Mouse (Mus musculus) T-cell, adult 2 months (primary cell): ENCODE data around the gene Bcl9.

ENCODE experiments used
- DNase-seq: peaks from one replicate; pipeline ENCODE4 v3.0.0; 2022; ENCODE audit warnings: low spot score

The Bcl9 gene

GRCm38 (mm10) chr3:97297553-97298432, at the start of gene Bcl9:
Bcl9 (minus strand) TSS chr3:97297917.
- peak; percentile 74 for DNase-seq

DNA sequence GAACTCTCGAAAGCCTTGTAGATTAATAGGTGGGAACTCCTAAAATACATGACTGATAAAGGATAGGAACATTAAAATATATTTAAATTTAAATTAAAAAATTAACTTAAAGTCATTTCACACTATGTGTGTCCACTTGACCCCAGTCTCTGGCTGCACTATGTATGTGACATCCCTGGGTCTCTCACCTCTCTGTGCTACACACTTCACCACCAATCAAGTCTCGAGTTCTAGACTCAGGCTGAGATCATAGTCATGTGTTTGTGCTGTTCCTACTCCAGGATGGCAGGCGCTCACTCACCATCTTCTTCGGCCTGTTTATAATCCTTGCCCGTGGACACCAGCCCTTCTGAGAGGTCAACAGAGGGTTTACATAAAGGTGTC, 41.5 kb upstream of the Bcl9 start:
- DNase-seq, result no peak

DNA sequence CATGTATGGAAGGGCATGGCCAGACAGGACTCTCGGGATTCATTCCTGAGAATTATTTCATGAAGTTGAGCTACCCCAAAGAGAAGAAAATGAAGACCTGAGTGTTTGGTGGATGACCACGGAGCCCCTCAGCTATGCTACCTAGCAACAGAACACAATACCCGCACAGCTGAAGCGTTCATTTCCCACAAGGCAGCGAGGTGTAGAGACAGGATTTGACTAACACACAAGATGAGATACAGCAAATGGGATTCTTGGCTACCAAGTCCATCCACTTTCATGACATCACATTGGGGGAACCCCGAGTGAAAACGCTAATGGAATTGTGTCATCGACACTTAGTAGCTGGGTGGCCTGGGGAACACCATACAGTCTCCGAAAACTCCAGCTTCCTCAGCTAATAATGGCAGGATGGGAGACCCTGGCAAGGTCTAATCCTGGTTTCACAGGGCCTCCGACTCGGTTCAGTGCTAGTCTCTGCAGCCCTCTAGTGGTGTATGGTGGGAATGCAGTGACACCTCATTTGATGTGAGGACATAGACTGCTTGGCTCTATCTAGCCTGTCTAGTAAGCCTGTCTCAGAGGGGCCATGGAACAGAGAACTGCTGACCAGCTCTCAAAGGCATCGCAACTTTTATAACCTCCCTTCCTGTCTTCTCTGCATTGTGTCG, 40.9 kb upstream of the Bcl9 start:
- peak; percentile 64 for DNase-seq

- no peak for DNase-seq
Measured at GRCm38 (mm10) chr3:97337306-97337705, 39.6 kb upstream of the Bcl9 start.

DNA sequence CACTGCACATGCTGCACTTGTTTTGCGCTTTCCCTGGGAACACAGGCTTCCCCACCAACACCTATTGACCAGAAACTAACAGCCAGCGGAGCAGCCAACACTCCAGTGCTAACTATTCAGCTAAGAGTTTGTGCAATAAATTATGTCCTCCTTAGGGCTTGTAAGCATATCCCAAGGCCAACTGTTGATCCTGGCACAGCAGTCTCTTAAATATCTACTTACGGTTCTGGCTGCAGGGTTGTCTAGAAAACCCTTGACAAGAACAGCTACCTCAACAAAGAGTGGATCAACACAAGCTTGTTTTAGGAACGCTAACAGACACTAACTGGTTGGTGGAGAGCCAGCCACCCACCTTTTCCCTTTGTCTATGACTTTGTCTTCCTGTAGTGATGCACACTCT, 38.6 kb upstream of the Bcl9 start:
- no peak for DNase-seq

GRCm38 (mm10) chr3:97334618-97335017, 36.9 kb upstream of the Bcl9 start:
- no peak for DNase-seq

DNA sequence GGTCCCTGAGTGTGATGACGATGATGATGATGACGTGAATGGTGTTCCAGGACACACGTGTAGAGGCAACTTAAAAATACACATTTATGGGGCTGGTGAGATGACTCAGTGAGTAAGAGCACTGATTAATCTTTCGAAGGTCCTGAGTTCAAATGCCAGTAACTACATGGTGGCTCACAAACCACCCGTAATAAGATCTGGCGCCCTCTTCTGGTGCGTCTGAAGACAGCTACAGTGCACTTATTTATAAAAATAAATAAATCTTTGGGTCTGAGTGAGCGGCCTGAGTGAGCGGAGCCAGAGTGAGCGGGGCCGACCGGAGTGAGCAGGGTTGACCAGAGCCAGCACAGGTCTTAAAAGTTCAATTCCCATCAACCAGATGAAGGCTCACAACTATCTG, 34.5 kb upstream of the Bcl9 start:
- DNase-seq, result peak; percentile 15

DNA sequence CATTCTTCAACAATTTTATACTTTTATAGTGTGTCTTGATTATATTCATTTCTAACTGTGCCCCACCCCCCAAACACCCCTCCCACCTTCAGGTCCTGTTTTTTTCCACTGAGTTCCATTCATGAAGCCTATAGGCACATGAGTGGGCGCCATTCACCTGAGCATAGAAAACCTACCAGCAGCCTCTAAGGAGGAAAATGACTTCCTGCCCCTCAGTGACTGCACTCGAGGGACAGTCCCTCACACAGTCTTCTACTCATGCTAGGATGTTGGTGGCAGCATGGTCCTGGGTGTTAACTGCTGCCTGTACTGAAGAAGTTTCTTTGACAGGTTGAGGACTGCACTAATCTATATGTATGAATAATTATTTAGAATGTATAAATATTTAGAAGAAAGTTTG, 30.1 kb upstream of the Bcl9 start:
- DNase-seq, result peak; percentile 6

GRCm38 (mm10) chr3:97327356-97327755, 29.6 kb upstream of the Bcl9 start:
- no peak for DNase-seq

DNA sequence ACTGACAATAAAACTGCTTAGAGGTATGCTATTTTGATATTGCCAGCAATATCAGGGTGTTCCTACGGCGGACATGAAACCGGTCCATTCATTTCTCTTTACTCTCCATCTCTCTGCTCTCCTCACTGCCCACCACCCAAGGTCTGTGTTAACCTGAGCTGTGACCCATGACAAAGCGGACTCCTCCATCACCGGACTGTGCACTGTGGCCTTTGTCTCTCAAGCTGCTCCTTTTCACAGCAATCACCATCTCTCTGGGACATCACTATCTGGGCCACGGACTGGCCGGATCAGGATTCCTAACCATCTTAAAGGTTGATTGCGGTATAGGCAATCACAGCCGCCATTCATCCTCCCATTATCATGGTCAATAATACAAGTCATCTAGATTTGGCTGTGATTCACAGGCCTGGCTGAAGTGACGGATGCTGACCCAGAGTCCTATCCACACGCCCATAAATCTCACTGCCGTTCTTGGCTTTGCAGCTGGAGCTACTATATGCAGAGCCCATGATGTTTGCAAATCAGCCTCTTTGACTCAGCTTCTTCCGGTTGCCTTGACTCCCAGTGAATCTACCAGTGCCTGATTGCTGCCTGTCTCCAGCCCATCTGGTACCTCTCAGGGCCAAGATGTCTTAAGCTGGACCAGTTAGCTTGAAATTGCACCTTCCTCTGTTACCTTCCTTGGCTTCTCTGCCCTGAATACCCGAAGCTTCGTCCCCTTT, 28.1 kb upstream of the Bcl9 start:
- no peak for DNase-seq

- no peak for DNase-seq
Measured at GRCm38 (mm10) chr3:97324046-97324445, 26.3 kb upstream of the Bcl9 start.

DNA sequence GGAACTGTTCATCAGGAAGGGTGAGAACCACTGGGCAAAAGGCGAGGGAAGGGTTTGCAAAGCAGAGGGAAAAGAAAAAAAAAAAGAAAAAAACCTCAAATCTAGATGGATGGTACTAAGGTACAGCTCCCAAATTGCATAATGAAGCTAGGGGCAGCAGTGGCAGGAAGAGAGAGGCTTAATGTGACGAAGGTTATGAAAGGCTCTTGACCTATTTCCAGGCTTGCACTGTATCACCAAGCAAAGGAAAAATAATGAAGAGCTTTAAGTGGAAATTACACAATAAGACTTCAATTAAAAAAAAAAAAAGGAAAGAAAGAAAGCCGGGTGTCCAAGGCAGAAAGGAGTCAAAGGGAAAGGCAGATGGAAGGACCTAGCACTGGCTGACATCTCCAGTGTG, 19.6 kb upstream of the Bcl9 start:
- no peak for DNase-seq

DNA sequence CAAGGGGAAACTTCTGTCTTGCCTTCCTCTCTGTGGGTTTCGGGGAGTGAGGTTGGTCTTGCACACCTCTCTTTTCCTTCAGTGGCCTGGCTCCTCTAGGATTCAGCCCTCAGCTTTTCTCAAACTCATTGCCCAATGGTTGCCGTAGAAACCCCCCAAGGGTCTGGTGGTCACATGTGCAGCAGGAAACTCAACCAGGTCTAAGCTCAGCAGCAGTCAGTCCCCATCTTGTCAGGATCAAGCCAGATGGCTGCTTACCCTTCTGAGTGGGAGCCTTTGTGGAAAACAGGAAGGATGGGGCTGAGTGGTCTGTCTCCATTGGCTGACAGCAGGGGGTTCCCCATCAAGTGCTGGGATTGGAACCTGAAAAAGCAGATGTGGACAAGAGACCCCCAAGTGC, 15.7 kb upstream of the Bcl9 start:
- DNase-seq, result no peak

- no peak for DNase-seq
Measured at GRCm38 (mm10) chr3:97311998-97312397, 14.3 kb upstream of the Bcl9 start.

DNA sequence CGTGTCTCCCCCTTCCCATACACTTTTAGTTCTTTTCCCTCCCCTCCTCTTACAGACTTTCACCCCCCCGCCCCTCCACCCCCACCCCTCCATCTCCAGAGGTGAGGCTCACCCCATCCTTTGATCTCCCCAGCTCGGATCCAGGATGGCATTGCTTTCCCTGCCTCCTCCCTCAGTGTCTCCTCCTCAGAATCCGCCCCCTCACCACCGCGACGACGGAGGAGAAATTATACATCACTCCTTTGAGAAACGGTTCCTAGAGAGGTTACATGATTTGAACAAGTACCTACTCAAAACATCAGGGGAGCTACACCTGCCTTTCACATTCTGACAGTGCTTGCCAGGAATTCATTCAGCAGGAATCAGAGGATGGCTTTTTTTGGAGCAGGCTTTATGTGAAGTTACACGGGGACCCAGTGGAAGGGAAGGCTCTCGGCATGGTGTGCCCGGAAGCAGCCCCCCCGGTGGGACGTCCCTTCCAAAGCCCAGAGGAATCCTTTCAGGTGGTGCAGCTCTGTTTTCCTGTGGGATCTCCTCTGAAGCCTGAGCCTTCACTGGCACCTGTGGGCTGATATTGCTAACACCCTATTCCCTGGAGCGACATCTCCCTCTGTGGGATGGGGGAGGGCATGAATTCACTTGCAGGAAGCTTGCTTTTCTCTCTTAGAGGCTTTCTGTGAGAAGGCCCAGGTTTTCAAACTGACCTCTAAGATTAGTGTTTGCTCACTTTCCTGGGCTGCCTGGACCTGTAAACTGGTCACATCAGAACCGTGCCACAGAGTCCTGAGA, 12.2 kb upstream of the Bcl9 start:
- no peak for DNase-seq

- no peak for DNase-seq
Measured at GRCm38 (mm10) chr3:97308440-97308839, 10.7 kb upstream of the Bcl9 start.

- no peak for DNase-seq
Measured at GRCm38 (mm10) chr3:97305907-97306306, 8.2 kb upstream of the Bcl9 start.

GRCm38 (mm10) chr3:97301586-97301985, 3.9 kb upstream of the Bcl9 start:
- DNase-seq, result no peak

DNA sequence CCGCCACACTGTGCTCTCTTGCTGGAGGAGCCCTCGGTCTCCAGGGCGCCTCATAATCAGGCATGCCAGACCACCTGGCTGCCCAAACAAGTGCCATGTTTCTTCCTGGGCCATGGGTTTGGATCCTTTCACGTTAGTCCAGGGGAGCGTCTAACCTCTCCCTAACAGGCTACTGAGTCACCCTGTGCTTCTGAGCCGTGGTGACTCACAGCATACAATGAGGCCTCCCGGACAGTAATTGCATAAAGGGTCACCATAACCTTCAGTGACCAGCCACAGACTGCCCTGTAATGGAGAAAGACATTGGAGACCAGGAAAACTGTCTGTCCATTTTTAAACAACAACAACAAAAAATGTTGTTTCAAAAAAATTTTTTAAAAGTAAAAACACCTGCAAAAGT, 2.7 kb upstream of the Bcl9 start:
- DNase-seq, result no peak

- DNase-seq, result no peak
Measured at GRCm38 (mm10) chr3:97299885-97300284, 2.2 kb upstream of the Bcl9 start.

DNA sequence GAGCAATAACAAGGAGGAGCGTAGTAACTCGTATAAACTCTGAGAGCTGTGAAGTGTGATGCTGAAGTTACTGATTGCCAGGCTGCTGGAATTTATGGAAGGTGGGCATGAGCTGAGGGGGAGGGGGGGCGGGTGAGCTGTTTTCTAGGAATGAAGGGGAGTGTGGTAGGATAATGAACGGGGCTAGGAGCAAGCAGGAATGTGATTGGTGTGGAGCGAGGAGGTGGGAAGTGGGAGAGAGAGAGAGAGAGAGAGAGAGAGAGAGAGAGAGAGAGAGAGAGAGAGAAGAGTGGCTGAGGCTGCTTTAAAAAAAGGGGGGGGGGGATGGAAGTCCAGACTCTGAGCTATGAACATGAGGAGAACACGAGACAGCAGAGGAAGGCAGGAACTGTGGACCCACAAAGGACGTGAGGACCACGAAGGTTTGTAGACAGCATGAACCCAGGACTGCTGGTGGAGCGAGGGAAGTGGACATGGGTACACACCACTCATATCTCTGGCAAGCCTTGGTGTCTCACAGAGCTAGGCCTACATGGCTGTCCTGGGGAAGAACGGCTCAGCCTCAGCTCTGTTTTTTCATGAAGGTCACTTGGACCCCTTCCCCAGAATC, 1.2 kb upstream of the Bcl9 start:
- DNase-seq, result no peak
